Mouse (Mus musculus): Measurements from ENCODE around the gene Nqo1.

DNA sequence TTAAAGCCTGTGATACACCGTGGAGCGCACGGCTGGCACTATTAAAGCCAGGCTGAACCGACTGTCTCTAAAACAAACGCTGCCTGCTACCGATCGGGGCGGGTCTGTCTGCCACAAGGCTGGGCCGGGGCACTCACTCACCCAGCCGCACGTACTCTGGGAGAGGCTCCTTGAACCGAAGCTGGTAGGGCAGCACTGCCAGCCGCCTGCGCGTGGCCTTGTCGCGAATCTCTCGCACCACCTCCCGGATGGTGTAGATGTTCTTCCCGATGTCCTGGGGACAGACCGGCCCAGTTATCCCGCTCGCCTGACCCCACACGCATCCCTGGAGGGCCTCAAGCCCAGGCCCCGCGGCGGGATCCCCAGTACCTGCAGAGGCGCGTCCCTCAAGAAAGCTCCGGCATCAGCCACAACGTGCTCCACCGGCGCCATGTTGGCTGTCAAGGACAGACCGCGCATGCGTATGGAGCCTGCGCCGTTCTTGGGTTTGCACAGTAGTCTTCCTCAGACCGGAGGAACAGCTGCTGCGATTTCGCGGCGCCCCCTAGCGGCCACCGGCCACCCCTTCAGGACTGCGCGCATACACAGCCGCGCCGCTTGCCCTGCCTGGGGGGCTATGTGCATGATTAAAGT lies 21.7 kb upstream of the Nqo1 start, which contains the start of gene Nob1:
- TF ChIP-seq CTCF (IDR thresholded peaks at IDR 0.05; ENCODE audit: borderline replicate concordance, insufficient read depth, low read length), result peak; percentile 77
- TF ChIP-seq POLR2A (IDR thresholded peaks at IDR 0.05; ENCODE audit: low read depth, low read length), result peak; percentile 97

Measured in embryonic fibroblast, embryonic 13.5 days (primary cell).